Mouse (Mus musculus) midbrain, postnatal 0 days (tissue): ENCODE results near the gene Vwa1. TPM values are rescaled to one million over a fixed set of nuclear protein-coding genes. Genes with fewer than 3 reads are reported as not detected.

ENCODE experiments used
- ATAC-seq: fragments of 200-750 bp; cut with Nextera tagmentation; 2 replicates; pipeline ENCODE4 v1.8.0; 2017; ENCODE audit warnings: moderate number of reproducible peaks, mild to moderate bottlenecking, moderate TSS enrichment, moderate library complexity; ENCODE audit not compliant: low FRiP score
- DNase-seq: peaks from one replicate; pipeline ENCODE4 v3.0.0-alpha.2; 2015; ENCODE audit warnings: low spot score
- H3K27ac ChIP-seq: fragments of 300-500 bp; sonication (generic); 2 replicates; pipeline ENCODE4 v1.5.1; 2014; ENCODE audit warnings: low read depth, mild to moderate bottlenecking, low read length, mixed read lengths
- H3K27me3 ChIP-seq: fragments of 300-500 bp; sonication (generic); 2 replicates; pipeline ENCODE4 v1.6.1; 2014; ENCODE audit warnings: low read length, control low read depth, mixed read lengths; ENCODE audit not compliant: insufficient read depth
- H3K36me3 ChIP-seq: fragments of 300-500 bp; sonication (generic); 2 replicates; pipeline ENCODE4 v1.6.1; 2014; ENCODE audit warnings: low read length, control low read depth, mixed read lengths; ENCODE audit not compliant: insufficient read depth
- H3K4me1 ChIP-seq: fragments of 300-500 bp; sonication (generic); 2 replicates; pipeline ENCODE4 v1.6.1; 2014; ENCODE audit warnings: mild to moderate bottlenecking, control low read depth, antibody characterized with exemption, low read length, mixed read lengths; ENCODE audit not compliant: insufficient read depth
- H3K4me2 ChIP-seq: fragments of 300-500 bp; sonication (generic); 2 replicates; pipeline ENCODE4 v1.6.1; 2014; ENCODE audit warnings: low read depth, mild to moderate bottlenecking, low read length, mixed read lengths; ENCODE audit not compliant: poor library complexity, severe bottlenecking
- H3K4me3 ChIP-seq: fragments of 300-500 bp; sonication (generic); 2 replicates; pipeline ENCODE4 v1.5.1; 2014; ENCODE audit warnings: low read depth, mild to moderate bottlenecking, low read length, moderate library complexity
- H3K9ac ChIP-seq: fragments of 300-500 bp; sonication (generic); replicated peaks from 2 replicates; pipeline ENCODE4 v1.6.1; 2014; ENCODE audit warnings: mild to moderate bottlenecking, low read length, moderate library complexity, mixed read lengths; ENCODE audit not compliant: poor library complexity, severe bottlenecking
- H3K9me3 ChIP-seq: fragments of 300-500 bp; sonication (generic); 2 replicates; pipeline ENCODE4 v1.6.1; 2016; ENCODE audit warnings: low read length, control low read depth
- CTCF ChIP-seq: IDR thresholded peaks from 2 replicates; pipeline ENCODE4 v1.5.1; 2016; ENCODE audit warnings: antibody characterized with exemption, mild to moderate bottlenecking
- WGBS: fragments of 180-500 bp; shearing (Covaris S2); extraction: QIAGEN DNeasy Blood & Tissue Kit; methylation state at CpG from one replicate; pipeline ENCODE4 v1.1.7; 2014; 5-methylcytosine and 5-hydroxymethylcytosine counted together
- polyA plus RNA-seq: library from polyadenylated mRNA; unstranded; fragments of >200 nt; fragmentation: Nextera tagmentation; extraction: Ambion mirVana; gene quantifications from 2 replicates; pipeline ENCODE4 v1.2.1, GENCODE M21; 2015
- total RNA-seq: library from RNA; depleted of rRNA; stranded (reverse); fragments of >200 nt; gene quantifications from 2 replicates; pipeline ENCODE4 v1.2.3, GENCODE M21; 2014

Vwa1 gene
- total and polyA plus RNA-seq, 2 experiments from 2014 or later, result 25.5 to 42.5 TPM

DNA sequence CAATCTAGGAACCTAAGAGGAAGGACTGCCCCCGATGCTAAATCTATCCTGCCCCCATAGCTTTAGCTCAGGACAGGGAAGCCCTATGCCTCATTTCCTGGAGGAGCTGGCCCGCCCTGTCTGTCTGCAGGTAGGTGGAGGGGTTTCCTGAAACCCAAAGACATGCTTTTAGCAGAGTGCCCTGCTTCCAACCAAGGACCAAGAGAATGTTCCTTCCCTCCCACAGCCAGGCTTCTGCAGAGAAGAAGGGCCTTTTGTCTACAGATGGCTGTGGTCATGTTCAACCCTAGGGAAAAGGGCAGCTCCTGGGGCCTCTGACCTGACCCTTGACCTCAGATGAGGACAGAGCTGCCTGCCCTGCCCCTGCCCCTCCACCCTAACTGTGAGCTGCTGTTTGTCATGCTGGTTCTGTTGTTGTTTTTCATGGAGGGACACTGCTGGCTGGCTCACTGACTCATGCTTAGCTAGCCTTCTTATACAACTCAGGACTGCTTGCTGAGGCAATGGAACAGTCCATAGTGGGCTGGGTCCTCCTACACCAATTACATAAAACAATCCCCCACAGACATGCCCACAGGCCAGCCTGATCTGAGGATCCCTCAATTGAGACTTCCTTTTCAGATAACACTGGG is 2.3 kb upstream of the Vwa1 start:
- 40% methylated on average over 2 of the region's 2 CpGs for WGBS
- no peak overlapping the region for H3K4me2 ChIP-seq
- H3K36me3 ChIP-seq, result no peaks in the 10 kb centered on the region
- no peaks in the 10 kb centered on the region for H3K27me3 ChIP-seq
- no peaks in the 10 kb centered on the region for H3K9me3 ChIP-seq
- H3K4me3 ChIP-seq, result no peak overlapping the region
- DNase-seq (no peak), ATAC-seq (no peak)
- no peak for TF ChIP-seq CTCF
- H3K27ac ChIP-seq, result no peak overlapping the region
- peaks cover 4% of the 10 kb centered on the region; the same call in 1 of the 2 replicates for H3K4me1 ChIP-seq
- no peak overlapping the region; the same call in 1 of the 2 replicates for H3K9ac ChIP-seq

DNA sequence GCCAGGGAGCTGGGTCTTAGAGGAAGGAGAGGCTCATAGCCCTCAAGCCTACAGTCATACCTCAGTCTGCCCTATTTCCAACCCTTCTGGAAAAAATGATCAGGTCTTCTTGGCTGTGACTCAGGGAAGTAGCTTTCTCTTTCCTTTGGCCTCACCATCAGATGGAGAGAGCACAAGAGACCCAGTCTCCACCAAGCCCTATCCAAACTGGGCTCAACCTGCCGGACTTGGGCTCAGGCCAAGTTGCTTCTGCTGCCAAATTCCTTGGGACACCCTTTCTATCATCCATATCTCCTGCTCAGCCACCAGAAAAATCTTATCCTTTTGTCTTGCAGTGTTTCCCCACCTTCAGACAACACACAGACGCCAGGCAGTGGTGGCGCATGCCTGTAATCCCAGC is 1.4 kb upstream of the Vwa1 start:
- no peaks in the 10 kb centered on the region for H3K27me3 ChIP-seq
- no peak overlapping the region for H3K9ac ChIP-seq
- no peak for TF ChIP-seq CTCF
- WGBS, result 81% methylated on average over 3 of the region's 3 CpGs
- H3K4me2 ChIP-seq, result no peak overlapping the region
- no peaks in the 10 kb centered on the region for H3K9me3 ChIP-seq
- no peaks in the 10 kb centered on the region for H3K36me3 ChIP-seq
- peak overlapping the region; percentile 77; the same call in 1 of the 2 replicates for H3K27ac ChIP-seq
- peaks cover 4% of the 10 kb centered on the region; the same call in 1 of the 2 replicates for H3K4me1 ChIP-seq
- H3K4me3 ChIP-seq, result no peak overlapping the region
- no peak for DNase-seq
- ATAC-seq, result no peak

DNA sequence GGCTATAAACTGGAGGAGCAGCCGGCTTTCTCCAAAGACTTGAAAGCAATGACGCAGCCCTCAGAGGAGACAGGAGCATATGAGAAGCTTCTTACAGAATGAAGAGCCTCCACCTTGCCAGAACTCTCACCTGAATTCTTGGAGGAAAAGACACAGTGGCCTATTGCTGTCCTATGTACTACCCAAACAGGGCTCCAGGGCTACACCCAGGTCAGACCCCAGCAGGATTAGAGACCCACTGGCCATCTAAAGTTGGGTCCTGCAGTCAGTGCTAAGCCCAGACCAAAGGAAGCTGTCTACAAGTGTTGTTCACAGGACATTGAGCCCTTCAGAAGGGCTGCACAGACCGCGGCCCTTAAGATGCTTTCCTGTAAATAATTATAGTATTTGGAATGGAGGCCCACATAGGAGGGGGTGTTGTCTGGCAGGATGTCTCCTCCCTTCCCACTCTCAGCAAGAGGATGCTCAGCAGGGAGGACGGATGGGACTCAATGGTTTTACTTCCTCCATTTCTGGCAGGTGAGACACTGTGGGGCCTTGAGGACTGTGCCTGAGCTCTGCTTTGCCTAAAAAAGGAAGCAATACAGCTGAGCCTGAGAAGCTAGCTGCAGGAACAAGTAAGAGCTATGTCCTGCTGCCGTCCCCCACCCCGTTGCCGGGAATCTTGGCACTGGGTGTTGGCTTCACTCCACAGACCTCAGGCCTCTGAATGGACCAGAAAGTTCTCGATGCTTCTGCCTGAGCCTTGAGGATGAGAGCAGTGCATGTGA is 658 bp upstream of the Vwa1 start:
- peak overlapping the region; percentile 76 for H3K4me2 ChIP-seq
- WGBS, result 57% methylated on average over 9 of the region's 9 CpGs
- peak overlapping the region; percentile 36 for H3K4me3 ChIP-seq
- H3K4me1 ChIP-seq, result peaks cover 4% of the 10 kb centered on the region; the same call in 1 of the 2 replicates
- DNase-seq (no peak), ATAC-seq (no peak)
- H3K27me3 ChIP-seq, result no peaks in the 10 kb centered on the region
- no peak for TF ChIP-seq CTCF
- peak overlapping the region; percentile 77 for H3K27ac ChIP-seq
- H3K9ac ChIP-seq, result peak overlapping the region; percentile 55
- no peaks in the 10 kb centered on the region for H3K36me3 ChIP-seq
- H3K9me3 ChIP-seq, result no peaks in the 10 kb centered on the region

DNA sequence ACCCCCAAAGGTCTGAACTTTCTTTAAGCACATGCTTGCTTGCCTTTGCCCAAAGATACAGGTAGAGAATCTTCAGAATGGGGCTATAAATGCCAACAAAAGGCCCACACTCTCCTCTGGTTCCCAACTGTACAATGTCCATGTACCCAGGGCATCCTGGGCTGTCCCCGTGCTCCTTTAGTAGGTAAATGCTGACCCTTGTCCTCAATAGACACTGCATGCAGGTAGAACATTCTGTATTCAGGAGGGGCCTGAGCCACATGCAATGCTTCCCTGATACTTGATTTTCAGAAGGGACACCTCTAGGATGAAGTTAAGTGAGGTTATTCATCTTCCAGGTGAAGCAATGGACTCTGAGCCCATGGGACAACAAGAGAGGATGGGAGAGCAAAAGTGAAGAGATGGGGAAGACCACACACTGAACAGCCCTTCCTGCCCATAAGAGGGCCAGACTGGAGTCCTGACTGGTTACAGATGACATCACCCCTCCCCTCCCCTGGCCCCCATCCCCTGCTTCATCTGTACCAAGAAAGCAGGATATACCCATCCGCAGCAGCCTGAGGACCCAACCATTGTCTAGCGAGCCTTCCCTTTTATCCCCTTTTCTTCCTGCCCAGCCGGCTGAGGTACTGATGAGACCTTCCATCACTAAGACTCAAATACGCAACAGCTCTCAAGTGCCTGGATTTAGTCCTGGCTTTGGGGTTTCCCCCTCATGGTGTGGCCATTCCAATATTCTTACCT is 991 bp downstream of the Vwa1 start:
- Histone ChIP-seq H3K4me3 (peak overlapping the region; percentile 36), H3K4me1 (peaks cover 4% of the 10 kb centered on the region; the same call in 1 of the 2 replicates), H3K27me3 (no peaks in the 10 kb centered on the region), H3K9me3 (no peaks in the 10 kb centered on the region), H3K9ac (peak overlapping the region; percentile 55), H3K36me3 (no peaks in the 10 kb centered on the region), H3K4me2 (peak overlapping the region; percentile 76), H3K27ac (no peak overlapping the region)
- WGBS, result 40% methylated on average over 5 of the region's 5 CpGs
- no peak for TF ChIP-seq CTCF
- DNase-seq (no peak), ATAC-seq (no peak)

DNA sequence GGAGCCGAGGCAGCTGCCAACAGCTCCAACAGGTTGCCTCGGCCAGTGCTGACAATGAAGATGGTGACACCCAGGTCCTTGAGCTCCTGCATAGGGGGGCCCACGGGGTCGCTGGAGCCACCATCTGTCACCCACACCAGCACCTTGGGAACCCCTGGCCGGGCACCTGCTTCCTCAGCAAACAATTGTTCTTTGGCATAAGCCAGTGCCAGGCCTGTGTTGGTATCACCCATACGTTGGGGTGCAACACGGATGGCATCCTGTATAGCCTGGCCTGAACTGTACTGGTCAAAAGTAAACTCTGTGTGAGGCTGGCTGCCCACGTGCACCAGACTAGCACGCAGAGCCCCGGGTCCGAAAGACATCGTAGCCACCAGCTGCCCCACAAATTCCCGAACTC is 1.7 kb downstream of the Vwa1 start:
- Histone ChIP-seq H3K4me3 (no peak overlapping the region), H3K9ac (no peak overlapping the region), H3K27me3 (no peaks in the 10 kb centered on the region), H3K27ac (no peak overlapping the region), H3K4me2 (no peak overlapping the region), H3K9me3 (no peaks in the 10 kb centered on the region), H3K4me1 (peaks cover 4% of the 10 kb centered on the region; the same call in 1 of the 2 replicates), H3K36me3 (no peaks in the 10 kb centered on the region)
- WGBS, result 85% methylated on average over 13 of the region's 13 CpGs
- ATAC-seq (no peak), DNase-seq (no peak)
- TF ChIP-seq CTCF, result no peak
